Mouse (Mus musculus) adrenal gland, postnatal 4 days (tissue): ENCODE data around the gene Nadk. TPM values are rescaled to one million over a fixed set of nuclear protein-coding genes. Genes with fewer than 3 reads are reported as not detected.

Experiments used
- DNase-seq, 2 experiments: peaks; one replicate each; pipeline ENCODE4 v3.0.0; 2021 to 2022; ENCODE audit warnings: low spot score in 2 of 2, mixed read lengths in 2 of 2
- total RNA-seq, 2 experiments: library from RNA; stranded (reverse); gene quantifications; 2 replicates each; pipeline ENCODE4 v1.2.3; 2021

The Nadk gene
- total RNA-seq, 2 experiments from 2014 or later = 147 to 160 TPM

- DNase-seq = peak; percentile 86 to 87
Observed at GRCm38 (mm10) chr4:155601091-155601996, 39.2 kb downstream of the Nadk start, which contains the start of gene Slc35e2. Gene Slc35e2 (plus strand): TSS chr4:155601416.

GRCm38 (mm10) chr4:155601997-155602456 is 39.8 kb downstream of the Nadk start:
- DNase-seq = no peak

GRCm38 (mm10) chr4:155602753-155603152 is 40.6 kb downstream of the Nadk start:
- DNase-seq = no peak

GRCm38 (mm10) chr4:155603801-155604200 is 41.6 kb downstream of the Nadk start:
- DNase-seq = no peak

- DNase-seq = no peak
Observed at GRCm38 (mm10) chr4:155605132-155605531, 43.0 kb downstream of the Nadk start.

GRCm38 (mm10) chr4:155606825-155607224 is 44.6 kb downstream of the Nadk start:
- no peak for DNase-seq

- DNase-seq = no peak
Observed at GRCm38 (mm10) chr4:155611860-155612259, 49.7 kb downstream of the Nadk start.

GRCm38 (mm10) chr4:155613264-155613663 is 51.1 kb downstream of the Nadk start:
- no peak for DNase-seq

GRCm38 (mm10) chr4:155618321-155618720 is 56.1 kb downstream of the Nadk start:
- no peak for DNase-seq

GRCm38 (mm10) chr4:155624338-155625291 is 62.4 kb downstream of the Nadk start, which contains the start of gene Cdk11b:
Gene Cdk11b (plus strand): TSS chr4:155624854.
- peak; percentile 84 for DNase-seq

- no peak for DNase-seq
Observed at GRCm38 (mm10) chr4:155630267-155630666, 68.1 kb downstream of the Nadk start.

GRCm38 (mm10) chr4:155635766-155636499 is 73.8 kb downstream of the Nadk start:
- DNase-seq = no peak

Other genes starting within 250 kb of the Nadk start
- gene Prkcz, start 201.0 kb upstream of the Nadk start, total RNA-seq = 10 to 100 TPM in 1 of 2 experiments, 1 to 10 TPM in 1; 7.8 to 10.3 TPM
- gene Gabrd, start 164.3 kb upstream of the Nadk start, total RNA-seq = under 1 TPM; 0.20 to 0.25 TPM
- gene Cfap74, start 153.2 kb upstream of the Nadk start, total RNA-seq = 1 to 10 TPM; 1.1 to 1.3 TPM
- gene Tmem52, start 93.3 kb upstream of the Nadk start, total RNA-seq = 10 to 100 TPM in 1 of 2 experiments, 1 to 10 TPM in 1; 7.4 to 14.4 TPM
- 100 to 1,000 TPM; 441 to 466 TPM for gene Gnb1, start 71.0 kb upstream of the Nadk start, total RNA-seq
- gene Slc35e2, start 39.0 kb downstream of the Nadk start, total RNA-seq = 10 to 100 TPM; 30.5 to 32.9 TPM
- gene Cdk11b, start 62.5 kb downstream of the Nadk start, total RNA-seq = 10 to 100 TPM; 53.8 to 55.0 TPM
- gene Gm10563, start 83.0 kb downstream of the Nadk start, total RNA-seq = not detected
- 10 to 100 TPM; 18.8 to 25.4 TPM for gene Mmp23, start 91.0 kb downstream of the Nadk start, total RNA-seq
- 10 to 100 TPM; 41.5 to 44.2 TPM for gene Mib2, start 106.8 kb downstream of the Nadk start, total RNA-seq
- 10 to 100 TPM; 54.6 to 60.4 TPM for gene Fndc10, start 132.0 kb downstream of the Nadk start, total RNA-seq
- gene Ssu72, start 142.4 kb downstream of the Nadk start, total RNA-seq = 10 to 100 TPM; 88.9 to 96.2 TPM
- 1 to 10 TPM; 1.5 to 2.2 TPM for gene Tmem240, start 172.4 kb downstream of the Nadk start, total RNA-seq
- 100 to 1,000 TPM in 1 of 2 experiments, 10 to 100 TPM in 1; 99.1 to 102 TPM for gene Atad3a, start 198.7 kb downstream of the Nadk start, total RNA-seq
- gene Vwa1, start 212.3 kb downstream of the Nadk start, total RNA-seq = 1 to 10 TPM; 5.7 to 7.4 TPM
- under 1 TPM; 0.79 to 0.84 TPM for gene Tmem88b, start 223.5 kb downstream of the Nadk start, total RNA-seq
- gene Ankrd65, start 228.1 kb downstream of the Nadk start, total RNA-seq = not detected
- gene Mrpl20, start 240.5 kb downstream of the Nadk start, total RNA-seq = 100 to 1,000 TPM; 110 to 122 TPM